Mouse (Mus musculus): Measurements from ENCODE around the gene Rom1.
"Not testable (repeated sequence)": the region's sequence is repeated elsewhere in the genome, so short reads cannot be mapped to it uniquely, and the experiment has no call there.

Rom1 gene

DNA sequence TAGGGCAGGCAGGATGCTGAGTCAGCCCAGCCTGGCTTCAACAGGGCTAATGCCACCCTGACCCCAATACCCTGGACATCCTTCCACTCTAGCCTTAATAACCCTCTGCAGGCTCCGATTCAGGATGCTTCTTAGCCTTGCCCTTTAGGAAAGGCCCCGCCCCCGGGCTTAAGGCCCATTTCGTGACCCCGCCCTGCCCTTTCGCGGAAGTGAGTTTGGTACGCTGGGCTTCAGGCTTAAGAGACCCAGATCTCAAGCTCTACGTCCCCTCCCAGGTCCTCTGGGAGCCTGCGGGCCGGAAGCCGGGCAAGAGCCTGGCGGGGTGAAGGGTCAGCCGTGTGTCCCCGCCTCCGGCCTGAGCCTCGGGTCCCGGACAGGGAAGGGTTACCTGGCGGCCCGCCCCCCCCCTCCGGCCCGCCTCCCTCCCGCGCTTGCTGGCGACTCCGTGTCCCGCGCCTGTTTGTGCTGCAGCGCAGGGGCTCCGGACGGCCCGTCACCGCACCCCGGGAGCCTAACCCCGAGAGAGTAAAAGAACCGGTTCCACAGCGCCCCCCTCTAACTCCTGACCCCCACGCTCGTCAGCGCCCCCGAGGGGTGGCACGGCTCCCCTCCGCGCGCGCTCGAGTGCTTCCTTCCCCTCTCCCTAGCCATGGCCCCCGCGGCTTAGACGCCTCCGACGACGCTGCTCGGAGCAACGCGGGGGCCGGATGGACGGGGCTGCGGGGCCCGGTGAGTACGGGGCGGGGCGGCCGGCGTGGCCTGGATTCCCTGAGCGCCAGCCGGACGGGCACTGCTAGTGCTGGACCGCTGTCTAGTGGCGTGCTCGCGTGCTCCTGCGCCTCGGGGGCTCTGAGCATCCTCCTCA lies at the start of gene Rom1, which contains the start of gene Eml3:
Gene Rom1 (minus strand): TSS at position 133 of the 865 bp plus-strand sequence.
Gene Eml3 (plus strand): TSS at position 329 of the 865 bp plus-strand sequence.
- DNase-seq (ENCODE audit: low spot score in 2 of 2) = peak in 1 of 2 experiments; percentile 47

DNA sequence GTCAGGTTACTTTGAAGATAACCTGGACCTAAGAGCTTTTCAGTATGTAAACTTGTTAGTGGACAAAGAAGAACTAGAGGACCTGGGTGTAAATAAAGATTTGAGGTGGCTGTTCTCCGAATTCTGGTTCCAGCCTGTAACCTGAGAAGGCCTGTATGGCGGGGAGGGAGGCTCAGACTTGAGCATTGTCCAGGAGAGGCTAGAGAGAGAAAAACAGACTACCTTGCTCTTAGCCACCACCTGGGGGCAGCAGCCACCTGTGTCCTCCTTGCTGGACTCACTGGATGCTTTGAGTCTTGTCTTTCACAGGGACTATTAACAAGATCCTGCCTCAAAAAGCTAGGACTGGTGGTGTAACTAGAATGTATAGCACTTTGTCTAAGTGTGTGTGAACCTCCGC lies 47.4 kb upstream of the Rom1 start:
- no peak for DNase-seq (ENCODE audit: low spot score in 2 of 2)

DNA sequence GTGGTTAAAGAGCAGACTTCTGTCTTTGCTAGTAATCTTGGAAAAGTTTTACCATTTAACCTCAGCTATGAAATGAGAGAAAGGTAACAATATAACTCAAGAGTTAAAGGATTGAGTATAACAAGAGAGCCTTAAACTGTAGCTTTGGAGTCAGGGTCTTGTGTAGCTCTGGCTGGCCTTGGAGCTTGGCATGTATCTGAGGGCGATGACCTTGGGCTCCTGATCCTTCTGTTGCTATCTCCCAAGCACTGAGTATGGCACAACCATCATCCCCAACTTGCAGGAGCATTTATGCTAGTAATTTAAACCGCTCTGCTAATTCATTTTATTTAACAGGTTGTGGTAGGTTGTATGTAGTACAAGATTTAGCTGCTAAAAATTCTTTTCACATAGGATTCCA lies 46.3 kb upstream of the Rom1 start:
- no peak for DNase-seq (ENCODE audit: low spot score in 2 of 2)

DNA sequence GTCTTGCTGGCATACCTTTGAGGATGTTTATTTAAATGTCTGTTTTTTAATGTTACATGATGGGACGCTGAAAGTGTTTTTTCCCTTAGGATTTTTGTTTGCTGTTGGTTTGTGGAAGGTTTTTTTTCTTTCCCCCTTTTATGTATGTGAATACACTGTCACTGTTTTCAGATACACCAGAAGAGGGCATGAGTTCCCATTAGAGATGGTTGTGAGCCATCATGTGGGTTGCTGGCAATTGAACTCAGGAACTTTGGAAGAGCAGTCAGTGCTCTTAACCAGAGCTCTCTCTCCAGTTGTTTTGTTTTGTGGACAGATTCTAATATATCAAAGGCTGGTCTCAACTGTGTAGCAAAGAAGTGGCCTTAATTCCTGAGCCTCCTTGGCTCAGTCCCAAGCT lies 45.5 kb upstream of the Rom1 start:
- DNase-seq (ENCODE audit: low spot score in 2 of 2) = no peak

DNA sequence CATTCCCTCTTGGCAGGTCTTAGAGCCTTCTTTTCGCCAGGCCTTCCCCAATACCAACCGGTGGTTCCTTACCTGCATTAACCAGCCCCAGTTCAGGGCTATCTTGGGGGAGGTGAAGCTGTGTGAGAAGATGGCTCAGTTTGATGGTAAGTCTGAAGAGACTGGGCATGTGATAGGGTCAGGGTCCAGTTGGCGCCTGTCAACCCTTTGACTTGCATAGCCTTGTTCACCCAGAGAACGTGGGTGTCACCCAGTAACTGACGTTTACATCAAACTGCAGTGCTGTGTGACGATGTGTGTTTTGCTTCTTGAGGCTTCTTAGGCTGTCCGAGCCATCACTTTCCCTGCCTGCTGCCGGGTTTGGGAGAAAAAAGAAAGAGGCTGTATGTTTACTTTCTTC lies 43.3 kb upstream of the Rom1 start:
- DNase-seq (ENCODE audit: low spot score in 2 of 2) = not testable (repeated sequence)

DNA sequence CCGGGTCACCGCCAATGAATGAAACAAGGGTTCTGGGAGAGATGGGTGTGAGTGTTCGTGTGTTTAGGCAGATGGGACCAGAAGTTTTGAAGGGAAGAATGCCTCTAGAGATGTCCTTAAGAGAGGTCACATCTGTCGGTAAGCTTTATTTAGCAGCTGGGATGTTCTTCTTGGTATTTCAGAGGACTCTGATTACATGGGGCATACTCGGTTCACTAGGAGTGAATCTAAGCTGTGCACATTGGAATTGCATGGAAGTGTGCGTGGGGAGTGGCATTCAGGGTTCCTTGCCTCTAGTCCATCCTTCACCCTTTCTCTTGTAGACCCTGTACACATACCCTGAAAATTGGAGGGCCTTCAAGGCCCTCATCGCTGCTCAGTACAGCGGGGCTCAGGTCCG lies 38.7 kb upstream of the Rom1 start:
- DNase-seq (ENCODE audit: low spot score in 2 of 2) = no peak

DNA sequence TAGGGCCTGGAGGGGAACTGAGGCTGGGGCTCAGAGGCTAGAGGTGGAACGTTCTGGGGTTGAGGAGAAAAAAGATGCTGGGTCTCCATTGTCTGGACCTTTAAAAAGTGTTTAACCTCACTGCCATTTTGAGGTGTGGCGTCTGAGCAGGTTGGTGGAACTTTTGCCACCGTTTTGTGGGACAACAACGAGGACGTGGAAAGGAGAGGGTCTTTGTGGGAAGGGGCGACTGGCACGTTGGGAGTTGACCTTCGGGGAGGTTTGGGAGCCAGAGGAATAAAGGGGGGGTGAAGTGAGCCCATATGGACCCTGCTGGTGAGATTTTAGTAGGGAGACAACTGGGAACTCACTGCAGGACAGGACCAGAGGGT lies 38.2 kb upstream of the Rom1 start:
- no peak for DNase-seq (ENCODE audit: low spot score in 2 of 2)

DNA sequence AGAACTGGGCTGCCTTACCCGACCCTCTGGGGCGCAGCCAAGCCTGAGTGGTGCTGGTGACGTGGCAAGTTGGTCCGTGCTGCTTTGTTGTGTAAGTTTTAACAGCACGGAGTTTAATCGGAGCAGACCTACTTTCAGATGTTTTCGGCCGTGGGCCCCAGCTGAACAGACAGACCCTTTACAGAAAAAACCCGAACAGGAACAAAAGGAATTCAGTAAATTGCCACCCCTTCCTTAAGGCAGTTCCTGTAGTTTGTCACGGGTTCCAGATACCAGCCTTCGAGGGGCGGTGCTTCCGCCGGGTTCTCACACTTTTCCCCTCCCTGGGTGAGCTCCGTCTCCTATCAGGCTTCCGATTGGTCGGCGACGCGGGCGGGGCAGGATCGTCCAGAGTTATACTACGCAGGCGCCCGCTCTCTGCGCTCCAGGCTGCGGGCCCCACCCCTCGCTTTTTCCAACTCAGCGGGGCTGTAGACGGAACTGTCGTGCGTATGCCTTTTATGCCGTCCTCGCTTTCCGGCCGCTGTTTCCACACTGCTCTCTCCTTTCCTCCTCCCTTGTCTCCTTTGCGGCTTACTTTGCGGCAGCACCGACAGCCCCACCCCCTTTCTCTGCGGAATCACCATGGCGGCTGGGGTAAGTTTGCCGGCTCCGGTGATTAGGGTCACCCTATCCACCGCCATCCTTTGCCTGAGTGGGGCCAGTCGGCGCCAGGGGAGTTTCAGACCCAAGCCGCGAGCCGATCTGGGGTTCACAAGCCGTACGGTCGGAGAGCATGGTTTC lies 37.6 kb upstream of the Rom1 start, which contains the start of gene Eef1g:
Gene Eef1g (plus strand): TSS at position 452 of the 783 bp plus-strand sequence.
- peak; percentile 97 to 98 for DNase-seq (ENCODE audit: low spot score in 2 of 2)

DNA sequence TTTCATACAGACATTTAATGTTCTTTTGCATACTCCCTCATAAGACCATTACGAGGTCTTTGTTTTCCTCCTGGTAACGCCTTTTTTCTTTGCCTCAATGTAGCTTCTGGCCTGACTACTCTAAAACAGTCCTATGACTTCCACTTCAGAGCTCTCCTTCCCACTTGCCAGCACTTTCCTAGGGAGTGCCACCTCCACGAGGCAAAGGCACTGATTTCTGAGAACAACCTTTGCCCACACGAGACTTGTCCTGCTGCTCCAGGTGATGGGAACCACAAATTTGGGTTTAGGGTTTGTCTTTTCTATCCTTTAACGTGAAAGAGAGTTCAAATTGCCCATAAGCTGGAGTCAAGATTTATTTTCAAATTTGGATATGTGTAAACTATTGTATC lies 37.0 kb upstream of the Rom1 start:
- DNase-seq (ENCODE audit: low spot score in 2 of 2) = no peak

DNA sequence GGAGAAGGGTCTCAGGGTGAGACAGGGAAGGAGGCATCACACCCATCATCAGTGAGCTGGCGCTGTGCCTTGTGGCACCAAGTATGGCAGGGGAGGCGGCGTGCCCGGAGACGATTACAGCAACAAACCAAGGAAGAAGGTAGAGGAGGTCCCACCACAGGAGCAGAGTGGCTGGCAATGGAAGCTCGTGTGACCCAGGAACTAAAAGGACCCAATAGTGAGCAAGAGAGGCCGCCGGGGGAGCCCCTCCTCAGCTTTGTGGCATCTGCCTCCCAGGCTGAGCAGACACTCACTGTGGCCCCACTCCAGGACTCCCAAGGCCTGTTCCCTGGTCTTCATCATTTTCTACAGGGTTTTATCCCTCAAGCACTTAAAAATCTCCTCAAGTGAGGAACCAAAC lies 36.6 kb upstream of the Rom1 start:
- DNase-seq (ENCODE audit: low spot score in 2 of 2) = no peak

DNA sequence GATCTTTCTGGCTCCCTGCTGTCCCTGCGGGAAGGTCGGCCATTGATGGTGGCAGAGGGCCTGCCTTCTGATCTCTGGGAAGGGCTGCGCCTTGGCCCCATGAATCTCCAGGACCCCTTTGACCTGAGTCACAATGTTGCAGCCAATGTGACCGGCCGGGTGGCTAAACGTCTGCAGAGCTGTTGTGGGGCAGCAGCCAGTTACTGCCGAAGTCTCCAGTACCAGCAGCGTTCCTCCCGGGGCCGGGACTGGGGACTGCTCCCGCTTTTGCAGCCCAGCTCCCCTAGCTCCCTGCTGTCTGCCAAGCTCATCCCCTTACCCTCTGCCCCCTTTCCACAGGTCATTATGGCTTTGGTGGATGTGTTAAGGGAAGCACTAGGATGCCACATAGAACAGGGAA lies 35.9 kb upstream of the Rom1 start:
- DNase-seq (ENCODE audit: low spot score in 2 of 2) = no peak

DNA sequence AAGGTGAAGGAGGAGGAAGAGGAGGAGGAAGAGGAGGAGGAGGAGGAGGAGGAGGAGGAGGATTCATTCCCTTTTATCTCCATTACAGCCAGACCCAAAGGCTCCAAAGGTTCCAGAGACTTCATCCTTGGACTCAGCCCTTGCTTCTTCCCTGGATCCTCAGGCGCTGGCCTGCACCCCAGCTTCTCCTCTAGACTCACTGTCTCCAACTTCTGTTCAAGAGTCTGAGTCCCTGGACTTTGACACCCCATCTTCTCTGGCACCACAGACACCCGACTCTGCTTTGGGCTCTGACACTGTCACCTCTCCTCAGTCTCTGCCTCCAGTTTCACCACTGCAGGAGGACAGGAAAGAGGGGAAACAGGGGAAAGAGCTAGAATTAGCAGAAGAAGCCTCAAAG lies 33.1 kb upstream of the Rom1 start:
- DNase-seq (ENCODE audit: low spot score in 2 of 2) = no peak

DNA sequence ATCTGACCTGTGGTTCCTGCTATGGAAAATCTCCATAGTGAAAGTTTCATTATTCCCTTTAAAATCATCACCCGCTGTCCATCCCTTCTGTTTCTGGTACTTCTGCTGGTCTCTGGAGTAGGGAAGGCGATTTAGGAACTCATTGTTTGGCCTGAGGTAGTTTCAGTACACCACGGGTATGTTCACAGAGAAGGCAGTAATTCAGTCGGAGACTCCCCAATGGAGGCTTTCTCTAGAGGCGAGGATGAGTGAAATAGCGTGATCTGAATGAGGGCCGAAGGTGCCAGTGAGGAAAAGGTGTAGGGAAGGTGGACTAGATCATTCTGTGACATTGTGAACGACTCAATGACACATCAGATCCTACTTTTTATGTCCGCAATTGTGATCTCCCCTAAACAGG lies 25.0 kb upstream of the Rom1 start:
- no peak for DNase-seq (ENCODE audit: low spot score in 2 of 2)

DNA sequence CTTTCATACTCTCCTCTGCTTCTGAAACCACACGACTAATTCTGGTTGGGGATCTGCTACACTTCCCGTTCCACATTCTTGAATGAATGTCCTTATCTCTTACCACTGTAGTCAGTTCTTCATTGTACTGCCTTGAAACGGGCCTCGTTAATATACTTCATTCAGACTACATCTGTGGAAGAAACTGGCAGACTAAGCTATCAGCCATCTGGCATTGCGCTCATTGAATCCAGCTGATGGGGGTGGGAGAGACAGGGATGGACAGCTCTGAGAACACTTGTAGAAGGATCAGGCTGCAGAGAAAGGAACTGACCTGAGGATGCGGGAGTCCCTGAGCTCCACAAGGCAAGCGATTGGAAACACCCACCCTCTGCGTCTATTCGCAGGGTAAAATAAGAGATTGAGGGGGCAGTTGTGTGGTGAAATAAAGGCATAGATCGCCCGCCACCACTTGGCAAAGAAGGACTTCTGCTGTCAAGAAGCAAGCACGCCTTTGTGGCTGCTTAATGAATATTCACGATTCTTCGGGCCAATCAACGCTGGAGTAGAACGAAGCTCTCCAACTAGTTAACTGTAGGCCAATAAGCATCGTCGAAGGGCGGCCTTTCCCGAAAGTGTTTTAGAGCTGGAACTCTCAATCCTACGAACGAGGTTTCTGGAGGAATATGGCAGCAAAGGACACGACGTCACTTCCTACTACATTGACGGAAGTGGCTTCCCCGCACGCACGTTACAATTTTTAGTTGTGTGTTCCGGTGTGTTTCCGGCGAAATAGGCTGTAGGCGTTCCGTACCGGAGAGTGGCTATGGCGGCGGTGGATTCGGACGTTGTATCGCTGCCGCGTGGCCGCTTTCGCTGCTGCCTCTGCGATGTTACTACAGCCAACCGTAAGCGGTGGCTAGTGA lies 24.2 kb upstream of the Rom1 start, which contains the start of gene Tut1:
Gene Tut1 (plus strand): TSS at position 713 of the 905 bp plus-strand sequence.
- DNase-seq (ENCODE audit: low spot score in 2 of 2) = peak; percentile 89 to 92

DNA sequence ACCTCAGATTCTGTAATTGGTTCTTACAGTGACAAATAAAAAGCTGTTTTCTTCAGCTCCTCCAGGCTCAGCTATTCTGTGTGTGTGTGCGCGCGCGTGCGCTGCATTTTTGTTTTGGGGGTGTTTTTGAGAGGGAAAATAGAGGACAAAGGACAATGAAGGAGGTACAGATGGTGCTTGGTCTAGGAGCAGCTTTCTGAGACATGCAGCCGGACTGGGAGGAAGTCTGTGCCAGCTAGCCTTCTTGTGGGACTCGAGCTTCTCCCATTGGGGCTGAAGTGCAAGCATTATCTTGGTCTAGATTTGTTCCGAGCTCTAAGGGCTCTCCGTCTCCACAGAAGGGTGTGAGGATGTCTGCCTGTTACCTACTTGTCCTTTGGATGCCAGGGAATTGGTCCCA lies 23.1 kb upstream of the Rom1 start:
- DNase-seq (ENCODE audit: low spot score in 2 of 2) = no peak

DNA sequence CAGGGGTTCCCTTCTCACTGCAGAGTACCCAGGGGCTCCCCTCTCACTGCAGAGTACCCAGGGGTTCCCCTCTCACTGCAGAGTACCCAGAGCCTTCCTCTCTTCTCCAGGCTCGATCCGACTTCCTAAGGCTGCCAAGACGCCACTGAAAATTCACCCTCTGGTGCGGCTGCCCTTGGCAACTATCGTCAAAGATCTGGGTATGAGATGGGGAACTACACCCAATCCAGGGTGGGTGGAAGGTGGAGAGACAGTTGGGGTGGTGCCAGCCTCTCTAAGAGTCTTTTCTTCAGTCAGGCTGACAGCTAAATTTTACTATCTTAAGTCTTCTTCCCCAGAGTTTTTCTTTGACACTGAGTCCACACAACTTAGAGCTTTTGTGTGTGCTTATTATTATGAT lies 21.0 kb upstream of the Rom1 start:
- DNase-seq (ENCODE audit: low spot score in 2 of 2) = no peak

DNA sequence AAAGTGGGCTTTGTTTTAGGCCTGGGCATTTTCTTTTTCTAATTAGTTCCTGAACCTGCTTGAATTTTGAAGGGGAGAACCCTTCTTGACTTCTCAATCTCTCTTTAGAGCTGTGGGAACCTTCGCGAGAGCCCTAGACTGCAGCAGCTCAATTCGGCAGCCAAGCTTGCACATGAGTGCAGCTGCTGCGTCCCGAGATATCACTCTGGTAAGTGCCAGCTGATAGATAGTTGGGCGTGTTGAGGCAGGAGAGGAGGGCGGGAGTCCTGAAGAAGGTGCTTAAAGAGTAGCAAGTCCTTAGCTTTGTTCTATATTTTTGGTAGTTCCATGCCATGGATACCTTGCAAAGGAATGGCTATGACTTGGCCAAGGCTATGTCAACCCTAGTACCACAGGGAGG lies 17.8 kb upstream of the Rom1 start:
- no peak for DNase-seq (ENCODE audit: low spot score in 2 of 2)

DNA sequence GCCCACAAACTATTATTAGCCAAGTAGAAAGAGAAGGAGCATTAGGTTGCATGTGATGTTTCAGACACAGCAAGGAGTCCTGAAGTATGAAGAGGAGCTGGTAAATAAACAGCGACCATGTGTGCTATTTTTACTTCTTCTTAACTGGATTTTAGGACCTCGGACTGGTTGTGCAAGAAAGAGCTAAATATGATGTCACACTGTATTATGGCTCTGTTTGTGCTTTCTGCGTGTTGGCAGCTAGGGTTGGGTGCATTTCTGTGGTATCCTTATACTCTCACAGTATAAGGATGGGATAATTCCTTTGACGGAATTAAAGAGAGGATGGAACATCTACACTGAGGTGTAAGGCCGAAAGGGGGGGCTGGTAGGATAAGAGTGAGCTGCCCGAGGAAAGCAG lies 16.1 kb upstream of the Rom1 start:
- DNase-seq (ENCODE audit: low spot score in 2 of 2) = no peak

DNA sequence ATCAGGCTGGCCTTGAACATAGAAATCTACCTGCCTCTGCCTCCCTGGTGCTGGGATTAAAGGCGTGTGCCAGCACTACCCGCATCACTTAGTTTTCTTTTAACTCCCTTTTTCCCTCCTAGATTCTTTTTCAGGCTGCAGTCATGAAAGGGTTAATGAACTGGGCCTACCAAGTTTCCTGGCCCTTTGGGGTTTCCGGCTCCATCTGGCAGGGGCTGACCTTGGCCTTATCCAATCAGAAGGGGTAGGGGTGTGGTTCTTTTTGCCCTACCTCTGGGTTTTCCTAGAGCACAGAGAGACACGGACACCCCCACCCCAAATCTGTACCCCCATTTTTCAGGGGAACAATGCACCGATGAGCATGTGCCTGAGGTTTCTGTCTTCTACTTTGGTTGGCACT lies 15.6 kb upstream of the Rom1 start:
- no peak for DNase-seq (ENCODE audit: low spot score in 2 of 2)

DNA sequence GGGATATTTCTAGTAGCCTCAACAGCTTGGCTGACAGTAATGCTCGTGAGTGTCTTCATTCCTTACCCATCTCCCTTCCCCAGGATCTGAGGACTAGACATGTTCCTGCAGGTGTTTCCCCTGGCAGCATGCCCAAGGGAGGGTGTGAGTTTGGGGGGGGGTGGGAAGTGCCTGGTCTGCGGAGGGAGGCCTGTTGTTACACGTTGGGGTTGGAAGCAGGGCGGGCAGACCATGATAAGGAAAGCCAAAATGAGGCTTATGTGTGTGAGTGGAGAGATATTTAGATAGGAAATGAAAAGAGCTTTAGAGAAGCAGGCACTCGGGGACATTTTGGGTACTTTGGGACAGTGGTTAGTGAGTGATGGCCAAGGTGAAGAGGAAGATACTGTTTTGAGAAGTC lies 14.9 kb upstream of the Rom1 start:
- no peak for DNase-seq (ENCODE audit: low spot score in 2 of 2)

DNA sequence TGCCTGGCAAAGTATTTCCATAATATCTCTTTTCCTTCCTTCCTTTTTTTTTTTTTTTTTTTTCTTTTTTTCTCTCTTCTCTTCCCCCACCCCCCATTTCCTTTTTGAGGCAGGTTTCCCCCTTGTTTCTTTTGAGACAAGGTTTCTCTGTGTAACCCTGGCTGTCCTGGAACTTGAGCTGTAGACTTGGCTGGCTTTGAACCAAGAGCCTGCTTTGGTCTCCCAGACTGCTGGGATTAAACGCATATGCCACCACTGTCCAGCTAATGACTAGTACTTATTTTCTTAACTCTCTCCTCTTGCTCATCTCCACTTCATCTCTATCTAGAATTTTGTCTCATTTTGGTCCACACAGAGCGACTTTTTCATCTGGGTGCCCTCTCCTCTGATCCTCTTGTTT lies 13.9 kb upstream of the Rom1 start:
- no peak for DNase-seq (ENCODE audit: low spot score in 2 of 2)

Data from frontal cortex, postnatal 25 days (tissue).